Mouse (Mus musculus): ENCODE measurements around the gene Ipmk.

Gene Ipmk

GRCm38 (mm10) chr10:71347509-71347949 is at the start of gene Ipmk:
Ipmk (plus strand) TSS chr10:71347763.
- peak; percentile 99 to 100 for DNase-seq

- no peak for DNase-seq
These were observed 47.4 kb upstream of the Ipmk start for GRCm38 (mm10) chr10:71300161-71300560.

- DNase-seq: peak in 1 of 2 experiments; percentile 52
These were observed 45.1 kb upstream of the Ipmk start for GRCm38 (mm10) chr10:71302490-71302889.

GRCm38 (mm10) chr10:71306190-71306589 is 41.4 kb upstream of the Ipmk start:
- DNase-seq: peak in 1 of 2 experiments; percentile 56

GRCm38 (mm10) chr10:71306759-71307158 is 40.8 kb upstream of the Ipmk start:
- no peak for DNase-seq

GRCm38 (mm10) chr10:71308199-71308598 is 39.4 kb upstream of the Ipmk start:
- no peak for DNase-seq

GRCm38 (mm10) chr10:71310288-71310687 is 37.3 kb upstream of the Ipmk start:
- no peak for DNase-seq

- no peak for DNase-seq
These were observed 33.0 kb upstream of the Ipmk start for GRCm38 (mm10) chr10:71314596-71314995.

GRCm38 (mm10) chr10:71316056-71316455 is 31.5 kb upstream of the Ipmk start:
- DNase-seq: no peak

GRCm38 (mm10) chr10:71316497-71316896 is 31.1 kb upstream of the Ipmk start:
- no peak for DNase-seq

- no peak for DNase-seq
These were observed 23.9 kb upstream of the Ipmk start for GRCm38 (mm10) chr10:71323669-71324068.

GRCm38 (mm10) chr10:71326123-71326522 is 21.4 kb upstream of the Ipmk start:
- no peak for DNase-seq

GRCm38 (mm10) chr10:71326789-71327188 is 20.8 kb upstream of the Ipmk start:
- peak in 1 of 2 experiments; percentile 82 for DNase-seq

- no peak for DNase-seq
These were observed 20.2 kb upstream of the Ipmk start for GRCm38 (mm10) chr10:71327386-71327785.

GRCm38 (mm10) chr10:71328382-71328781 is 19.2 kb upstream of the Ipmk start:
- no peak for DNase-seq

GRCm38 (mm10) chr10:71328870-71329269 is 18.7 kb upstream of the Ipmk start:
- no peak for DNase-seq

GRCm38 (mm10) chr10:71329295-71329694 is 18.3 kb upstream of the Ipmk start:
- no peak for DNase-seq

GRCm38 (mm10) chr10:71330070-71330469 is 17.5 kb upstream of the Ipmk start:
- DNase-seq: no peak

GRCm38 (mm10) chr10:71331908-71332307 is 15.7 kb upstream of the Ipmk start:
- no peak for DNase-seq

- DNase-seq: no peak
These were observed 15.2 kb upstream of the Ipmk start for GRCm38 (mm10) chr10:71332376-71332775.

GRCm38 (mm10) chr10:71332859-71333258 is 14.7 kb upstream of the Ipmk start:
- DNase-seq: no peak

- DNase-seq: peak; percentile 59 to 85
These were observed 9.8 kb upstream of the Ipmk start for GRCm38 (mm10) chr10:71337733-71338132.

- peak; percentile 79 to 84 for DNase-seq
These were observed 9.2 kb upstream of the Ipmk start for GRCm38 (mm10) chr10:71338156-71338905.

GRCm38 (mm10) chr10:71339463-71339862 is 8.1 kb upstream of the Ipmk start:
- DNase-seq: no peak

- peak; percentile 75 to 84 for DNase-seq
These were observed 7.4 kb upstream of the Ipmk start for GRCm38 (mm10) chr10:71340195-71340594.

Data from kidney, adult 8-10 months (tissue).